Mouse (Mus musculus) adrenal gland, postnatal 10 days (tissue): ENCODE results near the gene Agrp. TPM values are rescaled to one million over a fixed set of nuclear protein-coding genes. Genes with fewer than 3 reads are reported as not detected.

Experiments
- DNase-seq: peaks from one replicate; pipeline ENCODE4 v3.0.0; 2021; ENCODE audit warnings: mixed read lengths
- microRNA-seq: library from miRNA; unstranded; fragments of <30 nt; microRNA quantifications from one replicate; pipeline ENCODE4 v1.2.0, GENCODE M21; 2021
- total RNA-seq, 2 experiments: library from RNA; stranded (reverse); gene quantifications; 2 replicates each; pipeline ENCODE4 v1.2.3; 2021

The Agrp gene
- total RNA-seq, 2 experiments from 2014 or later: 0.97 to 1.3 TPM

DNA sequence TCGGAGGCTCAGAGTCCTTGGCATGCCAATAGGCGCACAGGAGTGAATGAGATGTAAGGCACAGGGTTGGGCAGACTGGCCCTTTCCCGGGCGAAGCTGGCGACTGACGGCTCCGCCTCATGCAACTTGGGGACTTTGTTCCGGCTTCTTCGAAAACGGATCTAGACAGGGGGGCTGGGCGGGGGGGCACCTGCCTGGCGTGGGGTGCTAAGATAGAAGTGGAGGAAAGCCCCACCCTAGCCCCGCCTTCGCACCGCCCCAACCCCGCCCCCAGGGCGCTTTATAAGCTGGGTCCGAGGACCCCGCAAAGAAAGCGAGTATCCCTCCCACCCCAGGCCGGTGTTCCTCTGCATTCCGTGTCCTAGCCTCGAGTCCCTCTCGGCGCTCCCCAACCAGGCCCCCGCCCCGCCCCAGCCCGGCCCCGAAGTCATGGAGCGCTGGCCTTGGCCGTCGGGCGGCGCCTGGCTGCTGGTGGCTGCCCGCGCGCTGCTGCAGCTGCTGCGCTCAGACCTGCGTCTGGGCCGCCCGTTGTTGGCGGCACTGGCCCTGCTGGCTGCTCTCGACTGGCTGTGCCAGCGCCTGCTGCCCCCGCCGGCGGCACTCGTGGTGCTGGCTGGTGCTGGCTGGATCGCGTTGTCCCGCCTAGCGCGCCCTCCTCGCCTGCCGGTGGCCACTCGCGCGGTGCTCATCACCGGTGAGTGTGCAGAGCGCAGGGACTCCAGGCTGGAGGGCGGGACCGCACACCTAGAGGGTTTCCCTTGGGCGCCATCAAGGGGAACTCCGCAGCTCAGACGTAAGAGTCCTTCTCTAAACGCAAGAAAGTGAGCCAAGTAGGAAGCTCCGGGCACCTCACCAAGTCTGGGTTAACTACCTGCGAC lies 118.5 kb downstream of the Agrp start, which contains the start of gene Hsd11b2:
Gene Hsd11b2, plus strand, starts transcription at position 320 of the 878 bp plus-strand sequence.
- peak; percentile 60 for DNase-seq

- no peak for DNase-seq
Measured at GRCm38 (mm10) chr8:105517346-105517745, 119.8 kb downstream of the Agrp start.

Small RNAs within 50 kb of the gene (microRNA-seq; reads per million reads assigned to microRNA genes)
- gene Mir1966: not detected

Other genes starting within 250 kb of the Agrp start
- under 1 TPM; 0.15 to 0.33 TPM for gene Kctd19, start 223.9 kb downstream of the Agrp start, total RNA-seq
- gene Lrrc36, start 223.8 kb downstream of the Agrp start, total RNA-seq: 1 to 10 TPM; 3.3 to 3.8 TPM
- gene Tppp3, start 165.9 kb downstream of the Agrp start, total RNA-seq: 100 to 1,000 TPM in 1 of 2 experiments, 10 to 100 TPM in 1; 67.9 to 106 TPM
- 10 to 100 TPM; 15.1 to 18.4 TPM for gene Zdhhc1, start 140.5 kb downstream of the Agrp start, total RNA-seq
- gene Hsd11b2, start 118.6 kb downstream of the Agrp start, total RNA-seq: 1 to 10 TPM; 1.9 to 2.5 TPM
- gene Atp6v0d1, start 71.3 kb downstream of the Agrp start, total RNA-seq: 10 to 100 TPM; 92.8 to 94.0 TPM
- gene Ripor1, start 32.1 kb downstream of the Agrp start, total RNA-seq: 10 to 100 TPM; 30.4 to 34.5 TPM
- 10 to 100 TPM; 53.0 to 62.3 TPM for gene Ctcf, start 825 bp downstream of the Agrp start, total RNA-seq
- gene Carmil2, start 48.9 kb upstream of the Agrp start, total RNA-seq: 1 to 10 TPM; 3.6 to 4.5 TPM
- gene Acd, start 63.7 kb upstream of the Agrp start, total RNA-seq: 10 to 100 TPM; 27.9 to 28.2 TPM
- 10 to 100 TPM in 1 of 2 experiments, 1 to 10 TPM in 1; 9.1 to 12.6 TPM for gene Pard6a, start 63.8 kb upstream of the Agrp start, total RNA-seq
- not detected for gene 4933405L10Rik, start 70.3 kb upstream of the Agrp start, total RNA-seq
- 1 to 10 TPM; 3.9 to 7.5 TPM for gene Enkd1, start 70.8 kb upstream of the Agrp start, total RNA-seq
- 10 to 100 TPM in 1 of 2 experiments, 1 to 10 TPM in 1; 7.5 to 12.8 TPM for gene Gfod2, start 121.3 kb upstream of the Agrp start, total RNA-seq
- 10 to 100 TPM; 25.4 to 30.0 TPM for gene Ranbp10, start 190.0 kb upstream of the Agrp start, total RNA-seq
- gene Tsnaxip1, start 190.3 kb upstream of the Agrp start, total RNA-seq: not detected
- 10 to 100 TPM in 1 of 2 experiments, 1 to 10 TPM in 1; 7.6 to 10.4 TPM for gene Cenpt, start 215.9 kb upstream of the Agrp start, total RNA-seq
- gene Thap11, start 217.7 kb upstream of the Agrp start, total RNA-seq: 10 to 100 TPM; 28.3 to 32.0 TPM
- 10 to 100 TPM; 39.1 to 40.1 TPM for gene Nutf2, start 223.2 kb upstream of the Agrp start, total RNA-seq
- 10 to 100 TPM; 28.0 to 35.3 TPM for gene Edc4, start 243.5 kb upstream of the Agrp start, total RNA-seq